Mouse (Mus musculus) MEL (cell line): ENCODE data around the gene Otulinl. TPM values are rescaled to one million over a fixed set of nuclear protein-coding genes. Genes with fewer than 3 reads are reported as not detected.

Source experiments
- DNase-seq: peaks from one replicate; pipeline ENCODE4 v3.0.0; 2011; ENCODE audit warnings: low read depth, low spot score
- H3K27ac ChIP-seq: 2 replicates; pipeline ENCODE4 v1.5.1; 2012; ENCODE audit warnings: low read depth, mild to moderate bottlenecking, control low read depth, low read length, moderate library complexity; ENCODE audit not compliant: control insufficient read depth
- H3K27me3 ChIP-seq, 2 experiments: fragments of 150-350 bp in 1 of 2; sonication (generic) in 1 of 2; 2 replicates each; pipeline ENCODE4 v1.6.1; 2012; ENCODE audit warnings: low read length in 2 of 2, mild to moderate bottlenecking in 2 of 2, improper control_type of control experiment in 1 of 2, moderate library complexity in 1 of 2; ENCODE audit not compliant: insufficient read depth in 2 of 2, control insufficient read depth in 1 of 2
- H3K36me3 ChIP-seq, 2 experiments: 2 replicates each; pipeline ENCODE4 v1.6.1; 2012 to 2014; ENCODE audit warnings: low read length in 2 of 2, improper control_type of control experiment in 1 of 2, inconsistent platforms in 1 of 2, mild to moderate bottlenecking in 1 of 2; ENCODE audit not compliant: insufficient read depth in 2 of 2, control insufficient read depth in 1 of 2
- H3K4me1 ChIP-seq, 2 experiments: fragments of 150-350 bp in 1 of 2; sonication (generic) in 1 of 2; 2 replicates each; pipeline ENCODE4 v1.6.1; 2012; ENCODE audit warnings: low read length in 2 of 2, improper control_type of control experiment in 1 of 2, mild to moderate bottlenecking in 1 of 2; ENCODE audit not compliant: insufficient read depth in 2 of 2, control insufficient read depth in 1 of 2
- H3K4me3 ChIP-seq, 2 experiments: fragments of 150-350 bp in 1 of 2; sonication (generic) in 1 of 2; 2 replicates each; pipeline ENCODE4 v1.5.1; 2012; ENCODE audit warnings: low read depth in 2 of 2, low read length in 2 of 2, mild to moderate bottlenecking in 2 of 2, moderate library complexity in 2 of 2, control low read depth in 1 of 2, improper control_type of control experiment in 1 of 2; ENCODE audit not compliant: control insufficient read depth in 1 of 2, insufficient read depth in 1 of 2
- H3K79me2 ChIP-seq: 2 replicates; pipeline ENCODE4 v1.6.1; 2012; ENCODE audit warnings: mild to moderate bottlenecking, low read length, moderate library complexity; ENCODE audit not compliant: control insufficient read depth, poor library complexity, insufficient read depth
- H3K9ac ChIP-seq: 2 replicates; pipeline ENCODE4 v1.6.1; 2012; ENCODE audit warnings: low read depth, mild to moderate bottlenecking, control low read depth, low read length, moderate library complexity; ENCODE audit not compliant: control insufficient read depth, poor library complexity, severe bottlenecking
- H3K9me3 ChIP-seq: fragments of 150-350 bp; sonication (generic); replicated peaks from 2 replicates; pipeline ENCODE4 v1.6.1; 2012; ENCODE audit warnings: mild to moderate bottlenecking, low read length, improper control_type of control experiment, moderate library complexity; ENCODE audit not compliant: insufficient read depth
- BHLHE40 ChIP-seq: IDR thresholded peaks from 2 replicates; pipeline ENCODE4 v1.6.1; 2012; ENCODE audit warnings: low read depth, mild to moderate bottlenecking, inconsistent platforms, low read length, improper control_type of control experiment, borderline replicate concordance
- CTCF ChIP-seq, 3 experiments: IDR thresholded peaks in 2 of 3; conservative IDR thresholded peaks in 1 of 3; 2 replicates each; pipeline ENCODE4 v1.5.1; 2011 to 2012; ENCODE audit warnings: low read length in 3 of 3, low read depth in 2 of 3, mild to moderate bottlenecking in 2 of 3, improper control_type of control experiment in 1 of 3, inconsistent platforms in 1 of 3, mixed read lengths in 1 of 3, moderate library complexity in 1 of 3; ENCODE audit not compliant: control insufficient read depth in 1 of 3, insufficient read depth in 1 of 3, poor library complexity in 1 of 3, severe bottlenecking in 1 of 3
- ELF1 ChIP-seq: IDR thresholded peaks from 2 replicates; pipeline ENCODE4 v1.6.1; 2014; ENCODE audit warnings: low read depth, mild to moderate bottlenecking, inconsistent platforms, low read length, improper control_type of control experiment, moderate library complexity
- EP300 ChIP-seq, 2 experiments: IDR thresholded peaks; 2 replicates each; pipeline ENCODE4 v1.6.1; 2011; ENCODE audit warnings: improper control_type of control experiment in 2 of 2, low read length in 2 of 2, low read depth in 1 of 2, mild to moderate bottlenecking in 1 of 2
- ETS1 ChIP-seq: IDR thresholded peaks from 2 replicates; pipeline ENCODE4 v1.6.1; 2012; ENCODE audit warnings: low read depth, mild to moderate bottlenecking, inconsistent platforms, low read length, improper control_type of control experiment, moderate library complexity
- HCFC1 ChIP-seq: IDR thresholded peaks from 2 replicates; pipeline ENCODE4 v1.6.1; 2012; ENCODE audit warnings: low read depth, mild to moderate bottlenecking, inconsistent platforms, low read length, improper control_type of control experiment, moderate library complexity
- JUND ChIP-seq: IDR thresholded peaks from 2 replicates; pipeline ENCODE4 v1.6.1; 2011; ENCODE audit warnings: low read depth, mild to moderate bottlenecking, improper control_type of control experiment, low read length
- MAFK ChIP-seq: IDR thresholded peaks from 2 replicates; pipeline ENCODE4 v1.6.1; 2011; ENCODE audit warnings: low read depth, mild to moderate bottlenecking, low read length, improper control_type of control experiment, borderline replicate concordance
- MAZ ChIP-seq: IDR thresholded peaks from 2 replicates; pipeline ENCODE4 v1.6.1; 2012; ENCODE audit warnings: low read depth, mild to moderate bottlenecking, inconsistent platforms, low read length, improper control_type of control experiment
- MEF2A ChIP-seq: IDR thresholded peaks from 2 replicates; pipeline ENCODE4 v1.6.1; 2014; ENCODE audit warnings: low read depth, mild to moderate bottlenecking, inconsistent platforms, low read length, improper control_type of control experiment; ENCODE audit not compliant: poor library complexity, insufficient replicate concordance, severe bottlenecking; ENCODE audit errors: extremely low read depth
- MXI1 ChIP-seq: IDR thresholded peaks from 2 replicates; pipeline ENCODE4 v1.6.1; 2011; ENCODE audit warnings: mild to moderate bottlenecking, low read depth, low read length, improper control_type of control experiment
- MYB ChIP-seq: IDR thresholded peaks from 2 replicates; pipeline ENCODE4 v1.6.1; 2011; ENCODE audit warnings: mild to moderate bottlenecking, low read depth, low read length, improper control_type of control experiment
- POLR2A ChIP-seq, 2 experiments: IDR thresholded peaks; 2 replicates each; pipeline ENCODE4 v1.6.1; 2011 to 2012; ENCODE audit warnings: low read length in 2 of 2, mild to moderate bottlenecking in 2 of 2, control low read depth in 1 of 2, improper control_type of control experiment in 1 of 2, low read depth in 1 of 2, moderate library complexity in 1 of 2; ENCODE audit not compliant: control insufficient read depth in 1 of 2, insufficient read depth in 1 of 2, poor library complexity in 1 of 2
- POLR2AphosphoS2 ChIP-seq: IDR thresholded peaks from 2 replicates; pipeline ENCODE4 v1.6.1; 2011; ENCODE audit warnings: low read length, improper control_type of control experiment
- POLR2AphosphoS5 ChIP-seq: IDR thresholded peaks from 2 replicates; pipeline ENCODE4 v1.6.1; 2012; ENCODE audit warnings: low read depth, borderline replicate concordance, mild to moderate bottlenecking, inconsistent platforms, low read length, moderate library complexity, mixed read lengths
- RAD21 ChIP-seq: IDR thresholded peaks from 2 replicates; pipeline ENCODE4 v1.6.1; 2011; ENCODE audit warnings: mild to moderate bottlenecking, low read depth, low read length, improper control_type of control experiment
- RCOR1 ChIP-seq: IDR thresholded peaks from 2 replicates; pipeline ENCODE4 v1.6.1; 2012; ENCODE audit warnings: low read depth, mild to moderate bottlenecking, inconsistent platforms, low read length, improper control_type of control experiment
- SIN3A ChIP-seq: IDR thresholded peaks from 2 replicates; pipeline ENCODE4 v1.6.1; 2012; ENCODE audit warnings: low read length, improper control_type of control experiment, inconsistent platforms
- SMC3 ChIP-seq: IDR thresholded peaks from 2 replicates; pipeline ENCODE4 v1.6.1; 2011; ENCODE audit warnings: low read depth, low read length, improper control_type of control experiment
- TCF12 ChIP-seq: IDR thresholded peaks from 2 replicates; pipeline ENCODE4 v1.6.1; 2014; ENCODE audit warnings: low read depth, mild to moderate bottlenecking, inconsistent platforms, low read length, improper control_type of control experiment, moderate library complexity
- USF1 ChIP-seq: IDR thresholded peaks from 2 replicates; pipeline ENCODE4 v1.6.1; 2014; ENCODE audit warnings: low read depth, mild to moderate bottlenecking, inconsistent platforms, low read length, improper control_type of control experiment, moderate library complexity
- ZNF384 ChIP-seq: IDR thresholded peaks from 2 replicates; pipeline ENCODE4 v1.6.1; 2012; ENCODE audit warnings: low read depth, mild to moderate bottlenecking, inconsistent platforms, low read length, improper control_type of control experiment
- polyA plus RNA-seq, 2 experiments: library from polyadenylated mRNA; stranded (reverse) in 1 of 2; unstranded in 1 of 2; fragments of >175 nt in 1 of 2; fragments of >200 nt in 1 of 2; gene quantifications; 2 replicates each; pipeline versions ENCODE4 v1.2.1 to v1.2.4; 2012; ENCODE audit warnings: low replicate concordance in 2 of 2, low read depth in 1 of 2; ENCODE audit not compliant: insufficient read length in 2 of 2, insufficient read depth in 1 of 2, missing spikeins in 1 of 2
- total RNA-seq: library from RNA; depleted of rRNA; stranded (reverse); fragments of 300-350 nt; gene quantifications from 2 replicates; pipeline ENCODE4 v1.2.3, GENCODE M21; 2012

The Otulinl gene
- total and polyA plus RNA-seq, 3 experiments = 0.14 to 0.50 TPM; not detected in 1

GRCm38 (mm10) chr15:27623286-27623685 is 58.1 kb downstream of the Otulinl start:
- Histone ChIP-seq H3K27me3 (no peaks in the 10 kb centered on the region), H3K36me3 (peaks cover 20 to 59% of the 10 kb centered on the region in 2 experiments), H3K27ac (no peak overlapping the region), H3K9me3 (no peaks in the 10 kb centered on the region), H3K79me2 (peaks cover 59% of the 10 kb centered on the region), H3K4me1 (peaks cover 27 to 46% of the 10 kb centered on the region in 2 experiments), H3K9ac (no peak overlapping the region), H3K4me3 (no peak overlapping the region)
- DNase-seq = no peak
- TF ChIP-seq POLR2AphosphoS5 (no peak), POLR2A (IDR thresholded peaks at IDR 0.05; ENCODE audit: control insufficient read depth in 1 of 2, insufficient read depth in 1 of 2, low read depth in 1 of 2, low read length in 2 of 2, poor library complexity in 1 of 2) (no peak), SMC3 (no peak), POLR2AphosphoS2 (no peak), HCFC1 (no peak), MAZ (no peak), MEF2A (no peak), MAFK (no peak), JUND (no peak), RCOR1 (no peak), RAD21 (no peak), MXI1 (no peak)

GRCm38 (mm10) chr15:27620475-27621185 is 60.7 kb downstream of the Otulinl start:
- Histone ChIP-seq H3K9me3 (no peaks in the 10 kb centered on the region), H3K27me3 (no peaks in the 10 kb centered on the region), H3K27ac (peak overlapping the region; percentile 70), H3K36me3 (peaks cover 36 to 42% of the 10 kb centered on the region in 2 experiments)
- DNase-seq = peak; percentile 77
- no peak for TF ChIP-seq MAZ
- TF ChIP-seq BHLHE40 = peak; percentile 40; the same call in 1 of the 2 replicates
- TF ChIP-seq ETS1 = peak; percentile 74
- TF ChIP-seq TCF12 = 0 out of 2 replicates have a peak, but pooled peaks have one; percentile 45
- peak; percentile 81 for TF ChIP-seq MXI1
- peak; percentile 63; the same call in 1 of the 2 replicates for TF ChIP-seq ELF1
- TF ChIP-seq MYB = no peak
- 0 out of 6 replicates have a peak, but pooled peaks of 1 of the 3 experiments have one; percentile 19 for TF ChIP-seq CTCF (IDR thresholded peaks at IDR 0.05 in 2 of 3, conservative IDR thresholded peaks at IDR 0.05 in 1 of 3; ENCODE audit: control insufficient read depth in 1 of 3, insufficient read depth in 1 of 3, low read depth in 2 of 3, low read length in 3 of 3, poor library complexity in 1 of 3, severe bottlenecking in 1 of 3)
- peak; percentile 52; the same call in 1 of the 2 replicates for TF ChIP-seq RCOR1
- TF ChIP-seq HCFC1 = peak; percentile 25; the same call in 1 of the 2 replicates
- peak; percentile 72; the same call in 1 of the 2 replicates for TF ChIP-seq SIN3A
- TF ChIP-seq USF1 = no peak
- peak; percentile 78 for TF ChIP-seq ZNF384
- peak; percentile 20 to 56; a peak in 2 of 4 replicates for TF ChIP-seq EP300 (IDR thresholded peaks at IDR 0.05; ENCODE audit: low read depth in 1 of 2, low read length in 2 of 2)
- TF ChIP-seq, all 39 proteins: peak for 11
- Histone ChIP-seq H3K4me1 (peaks cover 24 to 31% of the 10 kb centered on the region in 2 experiments), H3K79me2 (peaks cover 40% of the 10 kb centered on the region), H3K4me3 (no peak overlapping the region), H3K9ac (peak overlapping the region; percentile 7; the same call in 1 of the 2 replicates)
